Mouse (Mus musculus) brain, embryonic 18.5 days (tissue): ENCODE results near the gene Dip2c.

Source experiments
- DNase-seq: peaks from one replicate; pipeline ENCODE4 v3.0.0-alpha.2; 2012; ENCODE audit warnings: low read depth, low spot score

The Dip2c gene

GRCm38 (mm10) chr13:9422876-9423275 is 146.5 kb downstream of the Dip2c start:
- peak; percentile 18 for DNase-seq

- DNase-seq: no peak
Measured at GRCm38 (mm10) chr13:9424434-9424833, 148.1 kb downstream of the Dip2c start.

- no peak for DNase-seq
Measured at GRCm38 (mm10) chr13:9426267-9426666, 149.9 kb downstream of the Dip2c start.

- DNase-seq: no peak
Measured at GRCm38 (mm10) chr13:9426779-9427178, 150.5 kb downstream of the Dip2c start.

GRCm38 (mm10) chr13:9429884-9430283 is 153.6 kb downstream of the Dip2c start:
- no peak for DNase-seq

GRCm38 (mm10) chr13:9430724-9431123 is 154.4 kb downstream of the Dip2c start:
- DNase-seq: peak; percentile 14

GRCm38 (mm10) chr13:9431441-9431840 is 155.1 kb downstream of the Dip2c start:
- DNase-seq: no peak

GRCm38 (mm10) chr13:9443066-9443465 is 166.7 kb downstream of the Dip2c start:
- no peak for DNase-seq

GRCm38 (mm10) chr13:9445533-9446294 is 169.4 kb downstream of the Dip2c start:
- no peak for DNase-seq

- DNase-seq: no peak
Measured at GRCm38 (mm10) chr13:9446448-9447115, 170.3 kb downstream of the Dip2c start.

GRCm38 (mm10) chr13:9450276-9450675 is 173.9 kb downstream of the Dip2c start:
- no peak for DNase-seq

GRCm38 (mm10) chr13:9451952-9452351 is 175.6 kb downstream of the Dip2c start:
- no peak for DNase-seq

GRCm38 (mm10) chr13:9454426-9455177 is 178.3 kb downstream of the Dip2c start:
- no peak for DNase-seq

- no peak for DNase-seq
Measured at GRCm38 (mm10) chr13:9455979-9456378, 179.7 kb downstream of the Dip2c start.

GRCm38 (mm10) chr13:9457420-9458308 is 181.3 kb downstream of the Dip2c start:
- DNase-seq: no peak

GRCm38 (mm10) chr13:9464457-9464856 is 188.1 kb downstream of the Dip2c start:
- no peak for DNase-seq

- DNase-seq: no peak
Measured at GRCm38 (mm10) chr13:9467216-9467615, 190.9 kb downstream of the Dip2c start.

GRCm38 (mm10) chr13:9473383-9473782 is 197.1 kb downstream of the Dip2c start:
- DNase-seq: no peak

GRCm38 (mm10) chr13:9481722-9482121 is 205.4 kb downstream of the Dip2c start:
- DNase-seq: no peak

GRCm38 (mm10) chr13:9489696-9490095 is 213.4 kb downstream of the Dip2c start:
- DNase-seq: no peak

GRCm38 (mm10) chr13:9494726-9495125 is 218.4 kb downstream of the Dip2c start:
- DNase-seq: no peak
